Mouse (Mus musculus) heart, postnatal 36 days (tissue): ENCODE data around the gene Adar. TPM values are rescaled to one million over a fixed set of nuclear protein-coding genes. Genes with fewer than 3 reads are reported as not detected.
A peak's percentile ranks its signal among the peaks of the same experiment; 100 is the strongest.
"Not testable (repeated sequence)": the region's sequence is repeated elsewhere in the genome, so short reads cannot be mapped to it uniquely, and the experiment has no call there.

Experiments
- DNase-seq, 2 experiments: peaks; one replicate each; pipeline ENCODE4 v3.0.0; 2021 to 2022
- intact Hi-C: fragments of 180-260 bp; cut with DNase I; formaldehyde crosslinking; loops from one replicate; pipeline ENCODE4 v1.15.1; 2025
- total RNA-seq, 2 experiments: library from RNA; stranded (reverse); gene quantifications; 2 replicates each; pipeline ENCODE4 v1.2.3; 2021

Adar gene
- total RNA-seq, 2 experiments from 2014 or later = 13.2 to 13.7 TPM

- DNase-seq = no peak
- intact Hi-C loops = loop anchor here (5.0 kb wide), 1 partner anchor 176 kb away; the partner anchor contains the start of gene Atp8b2
These were observed 71.5 kb downstream of the Adar start for GRCm38 (mm10) chr3:89786275-89786674.

DNA sequence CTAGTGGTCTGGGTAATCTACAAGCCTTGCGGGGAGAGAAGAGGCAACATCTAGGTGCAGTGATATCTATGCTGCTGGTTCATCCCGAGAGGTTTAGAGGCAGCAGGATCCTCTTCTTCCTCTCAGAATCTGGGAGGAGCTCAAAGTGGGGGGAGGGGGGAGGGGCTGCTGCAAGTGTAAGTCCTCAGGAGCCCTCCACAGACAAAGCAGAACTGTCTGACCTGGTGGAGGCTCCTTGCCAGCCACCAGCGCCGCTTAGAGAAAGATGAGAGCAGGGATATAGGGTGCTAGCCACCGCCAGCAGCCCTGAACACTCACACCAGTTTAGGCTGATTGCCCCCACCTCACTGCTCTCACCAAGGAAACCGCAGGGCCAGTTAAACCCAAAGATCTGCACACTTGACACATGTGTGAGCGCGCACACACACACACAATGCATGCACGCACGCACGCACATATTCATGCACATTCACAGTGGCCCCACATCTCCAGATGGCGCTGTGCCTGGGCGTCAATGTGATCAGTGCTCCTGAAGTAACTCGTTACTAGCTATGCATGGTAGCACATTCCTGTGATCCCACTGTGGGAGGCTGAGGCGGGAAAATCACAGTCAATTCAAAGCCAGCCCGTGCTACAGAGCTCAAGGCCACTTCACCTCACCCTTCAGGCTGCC lies 74.0 kb downstream of the Adar start:
- intact Hi-C loops = loop anchor here (5.0 kb wide), 1 partner anchor 173 kb away; the partner anchor contains the start of gene Atp8b2
- no peak for DNase-seq

DNA sequence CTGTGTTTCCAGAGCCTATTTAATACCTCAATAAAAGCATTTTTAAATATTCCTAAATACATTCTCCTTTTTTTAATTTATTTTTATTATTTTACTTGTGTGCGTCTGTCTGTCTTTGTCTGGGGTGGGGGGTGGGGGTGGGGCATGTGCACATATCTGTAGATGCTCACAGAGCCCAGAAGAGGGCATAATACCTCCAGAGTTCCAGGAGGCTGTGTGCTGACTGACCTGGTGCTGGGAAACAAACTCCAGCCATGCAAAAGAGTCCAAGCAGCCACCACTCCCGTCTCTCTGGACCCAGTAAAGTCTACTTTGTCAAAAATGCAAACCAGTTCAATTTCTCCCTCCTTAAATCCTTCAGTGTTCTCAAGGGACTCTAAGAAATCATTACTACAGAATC lies 79.8 kb downstream of the Adar start:
- no peak for DNase-seq
- intact Hi-C loops = no loop called here

DNA sequence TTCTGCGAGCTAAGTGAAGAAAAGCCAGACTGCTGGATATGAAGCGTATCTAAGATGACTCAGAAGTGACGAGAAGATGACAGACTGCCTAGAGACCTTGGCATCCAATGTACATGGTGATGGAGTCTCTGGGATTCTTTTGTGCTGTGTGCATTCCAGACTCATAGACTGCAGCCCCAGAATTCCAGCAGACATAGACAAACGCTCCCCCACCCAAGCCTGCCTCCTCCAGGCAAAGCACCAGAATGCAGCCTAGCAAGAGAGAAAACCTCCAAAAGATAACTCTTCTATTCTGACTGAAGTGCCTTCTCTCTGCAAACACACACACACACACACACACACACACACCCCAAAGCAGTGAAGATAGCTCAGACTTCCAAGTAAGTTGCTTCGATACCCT lies 80.9 kb downstream of the Adar start:
- intact Hi-C loops = no loop called here
- DNase-seq = no peak

DNA sequence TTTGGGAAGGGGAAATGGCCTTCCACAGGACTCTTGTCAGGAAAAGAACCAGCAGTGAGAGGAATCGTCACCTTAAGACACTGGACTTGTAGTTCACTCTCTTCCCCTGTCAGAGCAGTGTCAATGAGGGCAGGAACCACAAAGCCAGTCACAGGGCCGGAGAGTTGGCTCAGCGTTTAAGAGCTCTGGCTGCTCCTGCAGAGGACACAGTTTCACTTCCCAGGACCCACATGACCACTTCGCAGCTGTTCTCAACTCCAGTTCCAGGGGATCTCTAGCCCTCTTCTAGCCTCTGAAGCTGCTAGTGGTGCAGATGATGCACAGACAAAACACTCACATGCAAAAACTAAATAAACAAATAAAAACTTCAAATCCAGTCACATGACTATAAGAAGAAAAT lies 81.5 kb downstream of the Adar start:
- DNase-seq = peak; percentile 22 to 37
- intact Hi-C loops = no loop called here

GRCm38 (mm10) chr3:89798518-89798917 lies 83.7 kb downstream of the Adar start:
- intact Hi-C loops = no loop called here
- DNase-seq = no peak

DNA sequence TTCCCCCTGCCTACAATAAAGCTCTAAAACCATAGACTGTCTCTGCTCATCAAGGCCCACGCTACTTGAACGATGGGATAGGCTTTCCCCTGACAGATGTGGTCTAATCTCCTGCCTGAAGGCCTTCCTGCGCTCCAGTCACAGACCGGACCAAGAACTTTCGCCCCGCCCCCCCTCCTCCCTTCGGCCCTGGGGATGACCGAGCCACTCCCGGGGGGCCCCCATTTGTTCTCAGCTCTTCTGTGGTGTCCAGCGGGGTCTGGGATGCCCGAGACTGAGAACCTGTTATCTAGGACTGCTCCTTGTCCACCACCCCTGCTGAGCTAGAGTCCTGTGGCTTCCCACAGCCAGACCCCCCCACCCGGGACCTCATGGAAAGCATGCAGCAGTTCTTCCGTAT lies 84.7 kb downstream of the Adar start:
- intact Hi-C loops = no loop called here
- DNase-seq = no peak

- DNase-seq, intact Hi-C loops: not testable (repeated sequence)
These were observed 85.3 kb downstream of the Adar start for GRCm38 (mm10) chr3:89800078-89800477.

GRCm38 (mm10) chr3:89800774-89801506 lies 86.1 kb downstream of the Adar start:
- intact Hi-C loops = no loop called here

GRCm38 (mm10) chr3:89801507-89801847 lies 86.7 kb downstream of the Adar start:
- intact Hi-C loops = no loop called here
- DNase-seq = no peak

More at GRCm38 (mm10) chr3:89800774-89801506, 86.1 kb downstream of the Adar start:
- DNase-seq = no peak

DNA sequence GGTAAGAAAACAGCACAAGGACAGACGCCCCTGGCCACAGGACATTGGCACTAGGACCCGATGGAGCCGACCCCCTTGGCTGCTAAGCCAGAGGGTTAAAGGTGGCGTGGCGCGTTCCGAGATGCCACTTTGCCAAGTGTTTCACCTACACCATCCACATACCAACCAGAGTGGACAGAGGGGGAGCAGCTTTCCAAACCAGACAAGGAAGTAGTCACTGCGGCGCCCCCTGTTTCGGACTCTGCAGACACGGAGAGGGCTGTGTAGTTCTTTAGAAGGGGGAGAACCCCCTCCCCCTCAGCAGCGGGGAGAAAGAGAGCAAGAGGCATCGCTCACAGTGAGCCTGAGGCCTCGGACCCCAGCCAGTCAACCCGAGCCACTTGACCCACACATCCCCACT lies 88.1 kb downstream of the Adar start:
- intact Hi-C loops = no loop called here
- no peak for DNase-seq

Other genes with a start within 250 kb of the Adar start
- 1 to 10 TPM; 1.9 to 2.3 TPM for gene Kcnn3, start 194.9 kb upstream of the Adar start, total RNA-seq
- under 1 TPM; 0.08 to 0.19 TPM for gene Chrnb2, start 49.6 kb downstream of the Adar start, total RNA-seq
- 10 to 100 TPM; 24.4 to 26.9 TPM for gene Ube2q1, start 58.6 kb downstream of the Adar start, total RNA-seq
- gene She, start 116.3 kb downstream of the Adar start, total RNA-seq = 10 to 100 TPM; 13.2 to 15.0 TPM
- gene Il6ra, start 198.2 kb downstream of the Adar start, total RNA-seq = 1 to 10 TPM; 4.3 to 7.5 TPM
- gene Atp8b2, start 248.5 kb downstream of the Adar start, total RNA-seq = 10 to 100 TPM; 21.8 to 24.1 TPM